Mouse (Mus musculus) thymus, postnatal 25 days (tissue): Measurements from ENCODE around the gene Stag1.

ENCODE experiments used
- DNase-seq: peaks from one replicate; pipeline ENCODE4 v3.0.0; 2022

The Stag1 gene

GRCm38 (mm10) chr9:100605985-100606554, 8.5 kb downstream of the Stag1 start:
- no peak for DNase-seq

GRCm38 (mm10) chr9:100613501-100614071, 16.0 kb downstream of the Stag1 start:
- no peak for DNase-seq

DNA sequence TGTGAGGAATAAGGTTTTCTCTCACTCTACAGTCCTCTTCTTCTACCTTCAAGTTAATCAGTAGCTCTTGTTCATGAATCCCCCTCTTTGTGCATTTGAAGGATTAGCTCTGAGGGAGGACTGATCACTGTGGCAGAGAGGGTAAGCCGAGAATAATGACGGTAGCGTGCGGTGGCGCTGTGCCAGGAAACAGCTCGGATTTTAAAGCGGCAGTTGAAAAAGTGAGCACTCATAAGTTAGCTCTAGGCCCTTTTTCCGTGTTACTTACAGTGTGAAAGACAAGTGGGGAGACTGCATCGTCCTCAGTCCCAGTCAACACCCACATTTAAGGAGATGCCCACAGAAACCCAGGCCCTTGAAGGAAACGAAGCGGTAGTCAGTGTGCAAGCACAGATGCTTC, 19.3 kb downstream of the Stag1 start:
- DNase-seq: no peak

DNA sequence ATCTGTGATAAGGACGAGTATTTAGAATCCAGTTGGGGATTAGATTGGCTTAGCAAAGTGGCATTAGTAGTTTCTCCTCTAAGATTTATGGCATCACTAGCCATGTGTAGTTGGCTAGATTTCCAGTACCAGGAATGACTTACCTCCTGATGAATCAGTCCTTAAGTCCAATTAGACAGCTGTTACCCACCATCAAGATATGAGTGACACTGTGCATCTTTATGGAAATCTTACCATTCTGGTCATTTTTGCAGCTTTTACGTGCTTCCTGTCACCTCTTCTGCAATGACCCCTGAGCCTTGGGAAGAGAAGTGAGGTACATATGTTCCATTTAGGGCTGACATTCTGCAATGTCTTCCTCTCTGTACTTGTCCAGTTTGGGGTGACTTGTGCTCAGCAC, 28.7 kb downstream of the Stag1 start:
- DNase-seq: no peak

DNA sequence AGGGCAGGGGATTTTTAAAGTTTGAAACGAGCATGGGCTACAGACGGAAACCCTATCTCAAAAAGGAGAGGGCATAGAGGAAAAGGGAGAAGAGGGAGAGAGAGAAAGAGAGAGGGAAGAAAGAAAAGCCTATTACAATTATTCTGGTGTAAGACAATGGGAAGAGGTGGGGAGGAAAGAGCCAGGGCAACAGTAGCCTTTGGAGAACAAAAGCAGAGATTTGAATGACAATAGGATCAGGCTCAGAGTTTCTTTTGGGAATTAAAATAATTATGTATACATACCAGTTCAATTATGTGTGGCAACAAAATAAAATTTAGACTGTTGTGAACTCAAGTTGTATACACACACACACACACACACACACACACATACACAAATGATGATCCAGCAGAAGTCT, 43.2 kb downstream of the Stag1 start:
- DNase-seq: no peak

DNA sequence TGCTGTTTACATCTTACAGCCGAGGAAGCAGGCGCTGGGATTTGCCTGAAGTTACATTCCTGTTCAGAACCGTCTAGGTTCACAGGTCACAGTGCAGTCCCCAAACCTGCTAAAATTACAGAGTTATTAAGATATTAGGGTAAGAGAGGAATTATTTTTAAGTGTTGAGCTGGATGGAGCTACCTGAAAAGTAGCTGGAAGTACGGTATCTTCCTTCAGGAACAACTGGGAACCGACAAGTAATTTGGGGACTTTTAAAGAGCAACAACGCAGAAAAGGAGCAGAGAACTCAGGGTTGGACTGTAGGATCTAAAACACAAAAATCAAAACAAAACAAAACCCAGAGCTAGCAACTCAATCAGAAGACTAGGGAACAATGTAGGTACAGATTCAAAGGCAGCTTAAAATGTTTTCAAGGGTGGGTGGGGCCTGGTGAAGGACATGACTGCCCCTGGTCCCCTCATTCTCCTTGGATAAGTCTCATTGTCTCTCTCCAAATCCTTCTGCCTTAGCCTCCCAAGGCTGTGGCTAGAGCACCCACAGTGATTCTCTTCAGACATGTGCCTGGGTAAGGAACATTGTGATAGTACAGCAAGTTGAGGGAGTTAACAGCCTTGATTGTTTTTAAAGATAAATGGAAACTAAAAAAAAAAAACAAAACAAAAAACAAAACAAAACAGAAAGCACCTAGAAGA, 43.9 kb downstream of the Stag1 start:
- no peak for DNase-seq

DNA sequence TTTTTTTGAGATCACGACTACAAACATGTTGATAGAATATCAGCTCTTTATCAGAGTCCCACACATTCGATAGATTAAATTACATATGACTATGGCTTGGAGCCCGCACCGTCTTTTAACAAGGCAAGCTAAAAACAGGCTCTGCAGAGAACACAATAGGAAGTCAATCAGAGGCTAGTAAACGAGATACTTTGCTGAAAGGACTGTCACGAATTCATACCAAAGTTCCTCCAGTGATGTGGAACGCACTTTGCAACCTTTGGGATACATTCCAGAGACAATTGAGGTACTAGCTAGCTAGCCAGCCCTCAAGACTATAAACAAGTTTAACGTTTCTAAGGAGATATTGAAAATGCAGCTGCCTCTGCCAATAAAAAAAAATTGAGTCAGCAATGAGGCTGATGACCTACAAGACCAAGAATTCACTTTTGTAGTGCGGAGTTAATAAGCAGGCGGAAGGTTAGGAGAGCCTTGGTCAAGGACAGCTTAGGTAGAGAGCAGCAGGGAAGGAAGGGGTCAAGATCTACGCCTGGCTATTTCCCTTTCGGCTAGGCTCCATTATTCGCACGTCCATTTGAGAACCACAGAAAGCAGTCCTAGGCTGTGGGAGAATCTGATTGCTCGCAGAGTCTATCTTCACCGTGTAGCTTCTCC, 44.7 kb downstream of the Stag1 start:
- no peak for DNase-seq

DNA sequence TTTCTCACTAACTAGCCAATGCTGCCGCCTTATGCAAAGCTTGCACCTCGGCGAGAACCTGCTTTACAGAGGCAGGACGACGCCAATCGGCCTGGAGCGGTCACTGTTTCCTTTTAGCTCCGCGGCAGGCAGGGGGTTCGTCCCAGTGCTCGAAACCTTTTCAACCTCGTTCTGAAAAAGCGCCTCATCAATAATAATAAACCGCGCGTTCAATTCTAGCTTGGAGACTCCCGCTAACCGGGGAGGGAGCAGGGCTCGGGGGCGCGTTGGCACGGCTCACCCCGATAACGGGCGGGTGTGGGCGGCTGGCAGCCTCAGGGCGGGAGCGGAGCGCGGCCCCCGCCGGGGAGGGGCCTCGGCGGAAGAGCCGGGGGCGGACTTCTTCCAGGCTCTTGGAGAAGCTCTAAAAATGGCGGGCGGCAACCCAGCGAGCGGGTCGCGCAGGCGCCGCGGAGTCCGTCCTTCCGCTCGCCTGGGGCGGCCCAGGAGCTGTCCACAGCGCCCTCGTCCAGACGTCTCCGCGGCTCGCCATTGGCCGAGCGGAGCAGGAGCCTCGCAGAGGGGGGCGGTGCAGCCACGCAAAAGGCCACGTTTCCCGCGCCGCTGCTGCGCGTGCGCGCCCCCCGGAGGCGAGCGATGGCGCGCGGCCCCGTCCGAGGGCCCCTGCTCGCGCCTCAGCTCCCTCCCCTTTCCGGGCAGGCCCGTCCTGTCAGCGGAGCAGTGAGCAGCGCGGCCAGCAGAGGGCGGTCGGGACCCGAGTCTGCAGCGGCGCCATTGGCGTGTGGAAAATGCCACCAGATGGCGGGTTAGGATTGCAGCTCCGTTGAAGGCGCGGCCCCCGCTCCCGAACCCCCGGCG, 45.5 kb downstream of the Stag1 start:
- DNase-seq: peak; percentile 100

- DNase-seq: peak; percentile 64
Observed at GRCm38 (mm10) chr9:100644071-100644771, 46.6 kb downstream of the Stag1 start.

DNA sequence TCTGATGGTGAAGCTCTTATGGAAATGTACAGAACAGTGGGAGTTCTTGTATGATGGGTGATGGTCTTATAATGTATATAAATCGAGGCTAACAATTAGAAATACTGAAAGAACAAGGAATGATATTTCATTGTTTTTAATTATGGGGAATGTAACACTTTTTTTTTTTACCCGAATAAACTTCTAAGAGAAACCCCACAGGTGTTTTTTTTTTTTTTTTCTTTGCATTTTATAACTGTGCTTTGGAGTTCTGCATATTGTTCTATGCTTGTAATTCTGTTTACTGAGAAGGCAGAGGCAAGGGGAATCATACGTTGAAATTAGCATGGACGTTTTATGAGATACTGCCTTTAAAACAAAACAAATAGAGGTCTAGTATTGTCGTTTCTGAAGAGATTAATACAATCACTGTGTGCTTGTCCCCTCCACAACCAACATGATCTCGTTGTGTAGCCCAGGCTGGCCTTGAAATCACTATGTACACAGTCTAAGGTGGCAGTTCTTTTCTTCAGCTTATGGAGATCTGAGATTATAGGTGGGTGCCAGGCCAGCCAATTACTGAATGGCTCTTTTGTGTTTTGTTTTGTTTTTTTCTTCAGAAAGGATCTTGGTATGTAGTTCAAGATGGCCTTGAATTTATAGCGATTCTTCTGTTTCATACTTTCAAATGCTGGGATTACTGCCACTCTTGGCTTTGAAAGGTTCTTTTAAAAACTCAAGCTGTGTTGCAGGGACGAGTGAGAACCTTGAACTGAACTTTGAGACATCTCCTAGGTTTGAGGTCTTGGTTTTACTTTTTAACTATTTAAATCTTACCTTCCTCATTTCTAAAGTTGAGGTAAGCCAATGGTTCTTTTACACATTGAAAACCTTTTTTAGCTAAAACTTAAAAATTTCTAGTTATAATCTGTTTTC, 47.7 kb downstream of the Stag1 start:
- DNase-seq: no peak

DNA sequence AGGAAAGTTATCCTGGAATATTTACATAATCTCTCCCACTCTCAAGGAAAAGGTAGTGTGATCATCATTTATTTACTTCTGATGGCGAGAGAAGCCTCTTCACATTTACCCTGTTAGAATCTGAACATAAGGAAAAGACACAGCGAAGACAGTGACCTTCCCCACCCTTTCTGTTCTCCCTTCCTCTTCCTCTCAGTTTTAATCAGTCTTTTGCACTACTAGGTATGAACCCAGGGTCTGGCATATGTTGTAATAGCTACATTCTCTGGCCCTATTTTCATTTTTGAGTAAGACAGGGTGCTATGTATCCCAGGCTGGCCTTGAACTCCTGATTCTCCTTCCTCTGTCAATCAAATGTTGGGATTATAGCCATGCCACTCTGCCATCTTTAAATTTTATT, 48.7 kb downstream of the Stag1 start:
- no peak for DNase-seq

- DNase-seq: no peak
Observed at GRCm38 (mm10) chr9:100647774-100648323, 50.3 kb downstream of the Stag1 start.

GRCm38 (mm10) chr9:100654104-100654503, 56.5 kb downstream of the Stag1 start:
- DNase-seq: no peak

DNA sequence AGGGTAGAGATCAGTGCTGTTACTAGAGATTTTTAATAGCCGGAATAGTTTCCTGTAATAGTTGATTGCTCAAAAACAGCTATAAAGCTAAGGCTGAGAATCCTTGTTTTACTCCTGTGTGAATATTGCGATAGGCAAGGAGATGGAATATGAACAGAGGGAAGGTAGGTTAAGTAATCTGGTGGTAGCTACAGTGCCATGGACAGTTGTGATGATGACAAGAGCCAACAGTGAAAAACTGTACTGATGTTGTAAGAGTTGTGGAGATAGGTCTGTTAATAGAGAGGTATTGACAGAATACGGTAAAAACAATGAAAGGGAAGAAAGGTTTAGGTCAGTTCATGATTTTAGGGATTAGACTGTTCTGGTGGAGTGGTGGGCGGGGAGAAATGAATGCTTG, 58.5 kb downstream of the Stag1 start:
- DNase-seq: no peak

DNA sequence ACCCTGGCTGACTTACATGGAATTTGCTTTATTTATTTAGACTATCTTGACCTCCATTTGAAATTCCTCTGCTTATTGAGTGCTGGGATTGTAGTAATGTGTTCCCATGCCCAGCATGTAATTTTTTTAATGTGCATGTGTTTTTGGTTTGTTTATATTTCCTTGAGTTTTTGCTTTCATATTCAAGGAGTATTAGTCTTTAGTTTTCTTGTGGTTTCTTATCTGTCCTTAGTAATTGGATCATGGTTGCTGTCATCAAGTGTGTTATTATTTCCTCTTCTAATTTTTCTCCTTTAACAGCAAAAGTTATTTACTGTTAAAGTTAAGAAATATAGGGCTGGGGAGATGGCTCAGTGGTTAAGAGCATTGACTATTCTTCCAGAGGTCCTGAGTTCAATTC, 63.0 kb downstream of the Stag1 start:
- no peak for DNase-seq

DNA sequence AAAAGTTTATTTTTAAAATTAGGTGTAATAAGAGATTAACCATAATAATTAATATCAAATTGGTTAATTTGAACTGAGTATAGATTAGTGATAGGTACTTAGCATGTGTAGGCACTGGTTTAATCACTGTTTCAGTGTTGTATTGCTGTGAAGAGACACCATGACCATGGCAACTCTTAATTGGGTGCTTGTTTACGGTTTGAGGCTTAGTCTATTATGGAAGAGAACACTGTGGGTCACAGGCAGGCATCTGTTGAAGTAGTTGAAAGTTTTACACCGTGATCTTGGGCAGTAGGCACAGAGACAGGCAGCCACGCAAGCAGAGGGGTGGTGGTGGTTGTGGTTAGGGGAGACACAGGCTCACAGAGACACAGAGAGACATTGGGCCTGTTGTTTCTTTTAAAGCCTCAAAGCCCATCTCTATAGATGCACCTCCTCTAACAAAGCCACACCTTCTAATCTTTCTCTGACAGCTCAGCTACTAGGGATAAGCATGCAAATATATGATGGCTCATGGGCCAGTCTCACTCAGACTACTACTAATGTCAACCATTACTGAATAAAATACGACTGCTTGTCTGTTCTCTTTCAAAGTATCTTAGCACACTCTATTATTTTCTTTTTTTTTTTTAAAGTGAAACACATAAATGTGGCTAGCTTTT, 66.0 kb downstream of the Stag1 start:
- no peak for DNase-seq

GRCm38 (mm10) chr9:100670151-100670550, 72.6 kb downstream of the Stag1 start:
- DNase-seq: no peak

GRCm38 (mm10) chr9:100679036-100679435, 81.4 kb downstream of the Stag1 start:
- no peak for DNase-seq

DNA sequence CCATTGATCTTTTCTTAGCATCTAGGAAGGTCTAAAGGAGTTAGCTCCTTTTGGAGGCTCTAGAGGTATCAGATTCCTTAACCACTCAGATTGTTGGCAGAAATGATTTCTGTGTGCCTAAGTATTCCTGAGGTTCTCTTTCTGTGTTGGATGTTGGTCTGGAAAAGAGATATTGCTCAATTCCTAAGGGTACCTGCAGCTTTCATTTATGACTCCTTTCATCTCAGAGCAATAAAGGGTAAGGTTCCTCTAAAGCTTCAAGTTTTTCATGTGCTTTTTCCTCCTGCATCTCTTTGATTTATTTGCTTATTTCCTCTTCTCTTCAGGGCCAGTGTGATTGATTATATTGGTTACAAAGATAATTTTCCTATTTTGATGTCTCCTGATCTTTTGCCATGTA, 84.7 kb downstream of the Stag1 start:
- no peak for DNase-seq

DNA sequence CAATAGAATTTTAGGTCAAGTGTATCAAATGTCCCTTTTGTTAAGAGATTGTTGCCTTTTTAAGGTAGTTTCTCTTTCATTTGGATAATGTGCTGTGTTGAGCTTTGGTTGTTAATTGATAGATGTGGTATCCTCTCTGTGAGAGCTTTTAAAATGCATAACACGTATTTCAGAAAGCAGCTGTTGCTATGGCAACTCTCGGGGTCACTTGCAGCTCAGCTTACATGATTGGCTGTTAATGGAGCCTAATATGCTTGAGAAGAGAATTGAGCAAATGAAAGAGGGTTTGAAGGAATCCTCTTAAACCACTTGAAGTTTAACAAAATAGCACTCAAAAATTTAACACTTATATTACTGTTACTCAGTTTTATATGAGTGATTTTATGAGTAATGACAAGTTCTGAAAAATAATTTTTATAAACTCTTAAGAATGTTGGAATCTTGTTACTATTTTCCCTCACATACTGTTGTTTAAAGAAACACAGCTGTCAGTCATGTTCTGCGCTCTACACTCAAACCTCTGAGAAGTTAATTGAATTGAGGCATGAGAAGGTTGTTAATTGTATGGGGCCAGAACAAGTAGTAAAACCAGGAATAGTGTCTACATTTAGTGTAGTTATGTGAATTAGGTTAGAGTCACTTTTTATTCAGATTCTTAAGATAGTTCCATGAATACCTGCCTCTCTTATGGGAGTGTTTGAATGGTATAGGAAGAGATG, 88.3 kb downstream of the Stag1 start:
- DNase-seq: no peak
